Mouse (Mus musculus) hindbrain, embryonic 16.5 days (tissue): ENCODE results near the gene Tex26. TPM values are rescaled to one million over a fixed set of nuclear protein-coding genes. Genes with fewer than 3 reads are reported as not detected.

Experiments used
- polyA plus RNA-seq: library from polyadenylated mRNA; unstranded; fragments of >200 nt; fragmentation: Nextera tagmentation; extraction: Ambion mirVana; gene quantifications from 2 replicates; pipeline ENCODE4 v1.2.1, GENCODE M21; 2015

Gene Tex26
- polyA plus RNA-seq, 1 experiment from 2014 or later = 1.4 TPM

Other genes starting within 250 kb of the Tex26 start
- gene Alox5ap, start 174.9 kb upstream of the Tex26 start, polyA plus RNA-seq = 10.1 and 13.3 TPM in 2 replicates
- gene Medag, start 27.9 kb upstream of the Tex26 start, polyA plus RNA-seq = 6.4 and 6.5 TPM in 2 replicates
- gene Wdr95, start 89.0 kb downstream of the Tex26 start, polyA plus RNA-seq = 0.24 TPM in 2 replicates
- gene Hsph1, start 196.7 kb downstream of the Tex26 start, polyA plus RNA-seq = 97.7 and 105 TPM in 2 replicates
- gene B3glct, start 238.6 kb downstream of the Tex26 start, polyA plus RNA-seq = 13.8 and 16.0 TPM in 2 replicates